Mouse (Mus musculus) natural killer cell, adult 2 months (primary cell): ENCODE results near the gene Suclg1.
A peak's percentile ranks its signal among the peaks of the same experiment; 100 is the strongest.

ENCODE experiments used
- DNase-seq, 2 experiments: peaks; one replicate each; pipeline ENCODE4 v3.0.0; 2022; ENCODE audit warnings: low spot score in 2 of 2

The Suclg1 gene

GRCm38 (mm10) chr6:73249851-73250250, 1.7 kb downstream of the Suclg1 start:
- no peak for DNase-seq

DNA sequence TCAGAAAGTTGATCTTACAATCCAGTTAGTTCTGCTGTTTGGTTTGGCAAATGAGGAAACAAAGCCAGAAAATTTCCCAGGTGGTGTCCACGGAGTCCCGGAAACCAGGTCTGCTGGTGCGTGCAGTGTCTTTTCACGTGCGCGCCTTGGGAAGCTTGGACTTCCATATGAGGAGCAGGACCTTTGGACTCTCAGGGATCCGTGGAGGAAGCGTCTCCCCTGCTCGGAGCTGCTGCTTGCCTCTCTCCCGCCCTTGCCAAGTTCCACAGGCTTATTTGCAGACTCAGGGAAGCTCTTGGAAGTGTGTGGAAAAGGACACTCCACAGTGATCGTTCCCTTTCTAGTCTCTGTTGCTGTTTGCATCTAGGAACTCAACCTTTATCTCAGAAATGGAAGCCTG, 3.2 kb downstream of the Suclg1 start:
- no peak for DNase-seq

GRCm38 (mm10) chr6:73252396-73252795, 4.2 kb downstream of the Suclg1 start:
- no peak for DNase-seq

DNA sequence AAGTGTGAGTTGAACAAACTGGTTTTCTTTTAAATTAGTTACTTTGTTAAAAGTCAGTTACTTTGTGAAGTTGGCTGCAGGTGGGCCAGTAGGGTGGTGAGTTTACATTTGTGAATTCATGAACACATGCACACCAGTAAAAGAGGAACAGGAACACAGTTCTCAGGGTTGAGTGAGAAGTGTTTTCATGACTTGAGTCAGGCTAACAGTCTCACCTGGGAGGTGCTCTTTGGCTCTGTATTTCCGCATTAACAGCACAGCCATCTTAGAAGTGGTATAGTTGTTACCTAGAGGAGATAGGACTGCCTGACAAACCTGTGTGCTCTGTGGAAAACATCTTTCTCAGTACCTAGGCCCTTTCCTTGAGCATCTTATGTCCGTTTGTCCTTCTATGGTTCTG, 4.8 kb downstream of the Suclg1 start:
- DNase-seq: peak in 1 of 2 experiments; percentile 9

DNA sequence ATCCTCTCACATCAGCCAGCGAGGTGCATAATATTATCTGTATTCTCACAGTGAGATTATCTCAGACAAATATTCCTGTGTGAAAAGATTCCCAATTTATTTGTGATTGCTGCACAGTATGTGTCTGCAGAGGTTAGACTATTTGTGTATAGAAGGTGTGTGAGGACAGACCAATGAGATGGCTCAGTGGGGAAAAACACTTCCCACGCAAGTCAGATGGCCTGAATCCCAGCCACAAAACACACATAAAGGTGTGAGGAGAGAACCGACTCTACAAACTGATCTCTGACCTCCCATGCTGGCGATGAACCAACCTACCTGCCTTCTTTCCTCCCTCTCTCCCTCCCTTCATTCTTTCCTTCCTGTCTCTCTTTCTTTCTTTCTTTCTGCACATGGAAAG, 5.4 kb downstream of the Suclg1 start:
- DNase-seq: no peak

DNA sequence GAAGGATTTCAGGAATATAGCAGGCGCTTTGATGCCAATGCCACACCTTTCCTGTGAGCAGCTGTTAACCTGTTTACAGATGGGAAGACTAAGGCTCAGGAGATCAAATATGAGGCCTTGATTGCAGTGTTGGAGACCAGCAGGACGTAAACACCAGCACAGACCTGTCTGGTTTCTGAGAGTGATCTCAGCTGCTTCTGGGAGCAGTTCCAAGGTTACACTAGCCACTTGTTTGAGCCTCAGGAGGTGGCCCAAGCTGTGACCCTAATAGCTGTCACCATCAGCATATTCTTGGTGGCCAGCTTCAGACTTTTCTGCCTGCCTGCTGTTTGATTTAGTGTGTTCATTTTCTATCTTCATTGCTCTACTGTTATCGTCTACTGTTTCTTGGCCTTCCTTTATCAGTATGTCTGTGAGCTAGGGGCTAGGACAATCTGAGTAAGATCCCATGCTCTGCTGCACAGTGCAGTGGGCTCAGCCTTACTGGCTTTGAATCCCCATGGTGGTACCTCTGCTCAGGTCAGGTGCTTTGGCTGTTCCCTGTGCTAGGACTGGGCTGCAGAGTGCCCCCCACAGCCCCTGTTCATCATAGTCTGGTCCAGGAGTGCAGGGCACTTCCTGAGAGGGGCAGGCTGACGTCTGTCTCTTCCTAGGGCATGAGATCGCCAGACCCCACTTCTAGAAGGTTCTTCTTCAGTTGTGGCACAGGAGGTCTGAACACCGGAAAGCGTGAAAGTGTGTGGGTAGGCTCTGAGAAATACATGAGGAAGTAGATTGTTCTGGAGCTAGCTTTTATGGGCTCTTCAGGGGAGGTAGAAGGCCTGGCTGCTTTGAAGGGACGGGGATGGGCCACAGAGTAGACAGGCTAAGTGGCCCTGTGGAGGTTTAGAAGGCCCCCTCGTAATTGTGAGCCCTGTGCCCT, 6.4 kb downstream of the Suclg1 start:
- peak; percentile 12 to 13 for DNase-seq

DNA sequence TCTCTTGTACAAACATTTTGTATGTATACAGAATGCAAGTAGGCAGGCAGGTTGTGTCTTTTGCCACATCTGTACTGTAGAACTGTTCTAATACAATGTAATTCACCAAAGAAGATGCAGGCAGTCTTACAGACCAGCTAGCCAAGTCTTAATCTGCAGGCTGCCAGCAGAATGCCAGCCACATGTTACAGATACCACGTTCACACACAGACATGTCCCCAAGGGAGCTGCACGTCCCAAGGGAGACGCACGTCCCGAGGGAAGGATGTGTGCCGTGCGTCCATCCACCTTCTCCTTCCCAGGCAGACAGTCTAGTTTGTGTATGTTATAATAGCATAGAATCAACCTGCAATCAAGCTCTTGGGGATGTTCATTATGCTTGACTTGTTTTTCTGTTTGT, 8.9 kb downstream of the Suclg1 start:
- DNase-seq: no peak

DNA sequence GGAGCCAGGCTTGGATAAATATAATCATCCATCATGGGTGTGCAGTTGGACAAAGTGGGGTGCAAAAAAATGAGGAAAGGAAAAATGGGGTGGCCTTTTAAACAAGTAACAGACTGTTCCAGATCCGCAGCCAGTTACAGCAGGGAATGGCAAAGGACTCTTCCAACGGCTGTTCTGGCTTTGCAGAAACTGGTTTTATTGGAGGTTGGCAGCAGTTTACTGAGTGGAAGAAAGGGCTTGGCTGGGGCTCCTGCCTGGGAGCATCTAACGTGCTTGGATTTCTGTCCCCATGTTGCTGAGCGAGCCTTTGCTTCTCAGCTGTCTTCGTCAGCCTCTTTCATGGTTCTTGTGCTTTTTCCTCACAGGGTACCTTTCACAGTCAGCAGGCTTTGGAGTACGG, 11.9 kb downstream of the Suclg1 start:
- DNase-seq: no peak

DNA sequence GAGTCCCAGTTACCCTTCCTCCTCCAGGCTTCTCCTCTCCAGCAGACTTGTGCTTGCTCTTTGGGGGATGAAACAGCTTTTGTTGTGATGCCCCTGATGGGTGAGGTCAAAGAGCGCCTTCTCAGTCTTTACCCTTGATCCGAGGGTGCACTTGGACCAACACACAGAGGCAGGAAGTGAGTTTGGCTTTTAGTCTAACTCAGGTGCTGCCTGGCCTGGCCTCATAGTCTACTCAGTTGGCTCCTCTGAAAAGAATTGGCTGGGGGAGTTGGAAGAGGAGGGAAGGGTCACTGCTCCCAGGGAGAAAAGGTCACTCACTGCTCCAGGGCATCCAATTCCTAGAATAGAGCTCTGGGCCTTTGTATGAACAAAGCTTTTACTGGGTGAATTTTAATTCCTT, 16.6 kb downstream of the Suclg1 start:
- no peak for DNase-seq

GRCm38 (mm10) chr6:73267738-73268311, 19.6 kb downstream of the Suclg1 start:
- DNase-seq: no peak

GRCm38 (mm10) chr6:73269374-73269773, 21.2 kb downstream of the Suclg1 start:
- DNase-seq: no peak

- DNase-seq: no peak
These were observed 23.4 kb downstream of the Suclg1 start for GRCm38 (mm10) chr6:73271546-73272091.

- DNase-seq: no peak
These were observed 26.8 kb downstream of the Suclg1 start for GRCm38 (mm10) chr6:73275002-73275401.

DNA sequence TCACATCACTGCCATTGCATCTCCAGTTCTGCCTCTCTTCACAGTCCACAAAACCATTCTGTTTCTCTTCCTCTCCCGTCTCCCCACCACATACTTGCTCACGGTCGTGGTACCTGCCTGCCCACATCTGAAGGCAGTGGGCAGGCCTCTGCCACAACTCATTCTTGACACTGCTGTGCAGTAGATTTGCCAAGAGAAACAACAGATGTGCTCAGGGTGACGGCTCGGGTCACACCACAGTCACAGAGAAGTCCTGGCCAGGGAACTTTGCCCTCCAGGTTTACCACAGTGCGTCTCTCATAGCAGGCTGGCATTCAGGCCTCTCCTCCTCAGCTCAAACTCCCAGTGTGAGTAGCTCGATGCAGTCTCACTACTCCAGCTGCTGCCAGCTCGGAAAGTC, 31.5 kb downstream of the Suclg1 start:
- no peak for DNase-seq

DNA sequence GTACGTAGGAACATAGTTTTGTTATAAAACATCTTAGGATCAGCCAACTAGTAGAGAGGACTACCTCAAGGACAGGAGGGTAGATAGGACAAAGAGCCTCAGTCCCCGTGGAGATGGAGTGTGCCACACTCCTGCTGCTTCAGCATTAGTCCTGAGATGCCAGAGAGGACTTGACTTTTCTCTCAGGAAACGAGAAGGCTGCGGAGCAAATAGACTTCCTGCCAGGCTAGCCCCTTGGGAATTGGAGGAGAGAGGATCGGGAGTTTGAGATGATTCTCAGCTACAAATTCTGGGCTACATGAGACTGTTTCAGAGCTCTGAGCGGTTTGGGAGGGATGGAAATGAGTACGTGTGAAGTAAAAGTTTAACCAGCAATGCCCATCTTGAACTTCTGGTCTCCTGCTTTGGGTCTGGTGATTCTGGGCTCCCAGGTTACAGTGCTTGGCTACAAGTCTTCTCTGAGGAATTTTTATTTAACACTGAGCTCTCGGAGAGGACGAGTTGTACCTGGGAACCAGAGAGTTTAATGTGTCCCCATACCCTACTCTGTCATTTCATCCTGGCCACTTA, 32.4 kb downstream of the Suclg1 start:
- DNase-seq: no peak

GRCm38 (mm10) chr6:73286326-73286725, 38.1 kb downstream of the Suclg1 start:
- DNase-seq: no peak

DNA sequence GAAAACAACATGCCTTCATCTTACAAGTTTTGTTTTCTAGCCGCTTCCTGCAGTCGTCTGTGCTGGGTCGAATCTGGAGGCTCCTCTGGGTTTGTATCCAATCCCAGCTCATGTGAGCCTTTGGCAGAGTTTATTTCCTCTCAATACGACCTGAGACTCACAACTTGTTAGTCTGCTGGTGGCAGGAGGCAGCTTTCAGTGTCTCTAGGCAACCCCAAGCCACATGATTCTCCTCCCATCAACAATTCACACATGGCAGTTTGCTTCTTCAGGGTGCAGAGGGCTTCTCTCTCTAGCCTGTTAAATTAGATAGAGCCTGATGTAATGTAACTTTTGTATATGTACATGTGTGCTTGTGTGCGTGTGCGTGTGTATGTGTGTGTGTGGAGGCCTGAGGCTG, 58.7 kb downstream of the Suclg1 start:
- no peak for DNase-seq

DNA sequence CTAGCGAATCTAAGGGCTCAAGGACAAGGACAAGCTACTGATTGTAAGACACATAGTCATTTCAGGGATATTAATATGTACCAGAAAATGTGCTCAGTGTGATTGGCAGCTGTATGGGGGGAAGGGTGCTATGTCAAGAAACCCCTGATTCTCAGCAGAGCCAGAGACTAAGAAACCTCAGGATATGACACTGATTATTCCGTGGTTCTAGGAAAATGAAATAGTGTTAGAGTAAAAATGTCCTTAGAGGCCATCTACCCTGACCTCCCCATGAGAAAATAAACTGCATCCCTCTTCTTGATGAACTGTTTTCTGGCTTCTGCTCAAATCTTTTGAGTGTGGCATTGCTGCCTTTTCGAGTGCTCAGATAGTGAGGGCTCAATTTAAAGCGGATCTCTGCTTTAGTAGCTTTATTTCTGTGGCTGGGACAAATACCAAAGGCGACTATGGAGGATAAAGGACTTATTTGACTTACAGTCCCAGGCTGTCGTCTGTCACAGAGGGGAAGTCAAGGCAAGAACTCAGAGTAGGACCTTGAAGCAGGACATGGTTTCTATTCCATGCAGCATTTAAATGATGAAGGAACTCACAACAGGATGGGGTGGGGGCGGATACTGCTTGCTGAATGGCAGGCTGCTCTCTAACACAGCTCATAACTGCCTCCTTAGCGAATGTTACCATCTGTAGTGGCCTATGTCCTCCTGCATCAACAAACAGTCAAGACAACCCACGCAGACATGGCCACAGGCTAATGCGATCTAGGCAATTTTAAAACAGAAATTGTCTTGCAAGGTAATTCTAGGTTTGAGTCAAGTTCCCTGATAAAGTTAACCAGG, 60.7 kb downstream of the Suclg1 start:
- no peak for DNase-seq

- no peak for DNase-seq
These were observed 63.2 kb downstream of the Suclg1 start for GRCm38 (mm10) chr6:73311335-73311734.

- no peak for DNase-seq
These were observed 63.6 kb downstream of the Suclg1 start for GRCm38 (mm10) chr6:73311786-73312185.

GRCm38 (mm10) chr6:73314923-73315603, 66.9 kb downstream of the Suclg1 start:
- peak; percentile 1 to 16 for DNase-seq
